Mouse (Mus musculus): Measurements from ENCODE around the gene Gm29735. TPM values are rescaled to one million over a fixed set of nuclear protein-coding genes. Genes with fewer than 3 reads are reported as not detected.
"Not testable (repeated sequence)": the region's sequence is repeated elsewhere in the genome, so short reads cannot be mapped to it uniquely, and the experiment has no call there.

Gm29735 gene
- polyA plus RNA-seq, 1 experiment from 2014 or later = not detected

DNA sequence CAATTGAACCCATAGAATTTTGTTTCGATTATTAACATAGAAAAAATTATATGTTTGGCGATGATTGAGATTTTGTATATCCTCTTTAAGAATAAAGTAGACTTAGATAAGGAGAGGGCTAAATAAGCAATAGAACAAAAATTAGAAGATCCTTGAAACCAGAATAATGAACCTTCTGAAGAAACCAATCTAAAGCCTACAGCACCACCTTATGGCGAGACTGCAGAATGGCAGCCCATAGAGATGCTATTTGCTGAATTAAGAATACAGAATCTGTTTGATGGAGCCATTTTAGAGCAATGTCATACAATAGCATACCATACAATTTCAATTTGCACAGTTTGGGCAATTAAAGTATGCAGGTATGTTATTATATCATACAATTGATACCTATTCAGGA, 12.9 kb upstream of the Gm29735 start:
- no peak overlapping the region for H3K9ac ChIP-seq (ENCODE audit: low read depth, low read length)
- H3K4me3 ChIP-seq (ENCODE audit: low read depth, low read length) = no peak overlapping the region
- H3K36me3 ChIP-seq (ENCODE audit: control insufficient read depth, insufficient read depth) = no peaks in the 10 kb centered on the region
- H3K27ac ChIP-seq (ENCODE audit: low read length) = no peak overlapping the region
- no peak overlapping the region for H3K4me2 ChIP-seq (ENCODE audit: low read depth, low read length)
- WGBS (ENCODE audit: insufficient replicate concordance) = 36% methylated on average over 3 of the region's 3 CpGs
- no peaks in the 10 kb centered on the region for H3K27me3 ChIP-seq (ENCODE audit: control insufficient read depth, insufficient read depth, low read depth, low read length)
- no peak for ATAC-seq (ENCODE audit: low read depth)
- H3K9me3 ChIP-seq (replicated peaks; ENCODE audit: control insufficient read depth, low read length) = no peaks in the 10 kb centered on the region
- H3K4me1 ChIP-seq (ENCODE audit: control insufficient read depth, low read depth, low read length) = no peaks in the 10 kb centered on the region

DNA sequence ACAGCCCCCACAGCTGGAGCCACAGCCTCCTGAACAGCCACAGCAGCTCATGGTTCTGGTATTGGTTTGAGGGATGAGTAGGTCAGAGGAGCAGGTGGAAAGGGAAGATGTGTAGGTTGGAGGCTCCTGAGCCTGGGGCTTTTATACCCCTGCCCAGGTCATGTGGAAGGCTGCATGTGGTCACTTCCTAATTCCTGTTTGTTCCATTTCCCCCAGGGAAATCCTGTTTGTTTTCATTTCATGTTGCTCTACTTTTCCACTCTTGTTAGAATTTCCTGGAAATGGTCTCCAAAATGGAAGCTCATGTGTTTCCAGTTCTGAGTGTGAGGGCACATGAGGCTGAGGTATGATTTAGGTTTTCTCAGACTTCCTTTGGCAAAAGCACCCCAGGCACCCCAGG, 8.7 kb upstream of the Gm29735 start, which contains the start of gene Gm4553:
Gene Gm4553, minus strand, starts transcription at position 101 of the 400 bp plus-strand sequence.
- not testable (repeated sequence) for H3K27me3 ChIP-seq (ENCODE audit: control insufficient read depth, insufficient read depth, low read depth, low read length); H3K9me3 ChIP-seq (replicated peaks; ENCODE audit: control insufficient read depth, low read length); H3K4me2 ChIP-seq (ENCODE audit: low read depth, low read length); H3K4me3 ChIP-seq (ENCODE audit: low read depth, low read length); H3K4me1 ChIP-seq (ENCODE audit: control insufficient read depth, low read depth, low read length); H3K27ac ChIP-seq (ENCODE audit: low read length); H3K9ac ChIP-seq (ENCODE audit: low read depth, low read length); H3K36me3 ChIP-seq (ENCODE audit: control insufficient read depth, insufficient read depth); ATAC-seq (ENCODE audit: low read depth)

DNA sequence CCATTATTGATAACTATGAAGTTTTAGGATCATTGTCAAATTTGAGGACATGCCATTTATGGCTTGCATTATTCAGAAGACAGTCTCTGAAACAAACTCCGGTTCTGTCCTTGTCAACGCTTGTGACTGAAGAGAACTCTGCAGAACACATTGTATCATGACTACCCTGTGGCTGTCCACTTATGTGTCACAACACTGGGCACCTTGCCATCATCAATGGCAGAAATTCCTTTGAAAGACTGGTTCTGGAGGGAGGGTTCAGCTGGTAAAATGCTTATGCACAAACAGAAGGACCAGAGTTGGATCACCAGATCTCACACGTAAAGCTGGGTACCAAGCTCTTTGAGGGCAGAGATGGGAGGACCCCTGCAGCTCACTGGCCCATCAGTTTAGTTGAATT, 2.5 kb upstream of the Gm29735 start:
- WGBS (ENCODE audit: insufficient replicate concordance) = 82% methylated on average over 3 of the region's 3 CpGs
- Histone ChIP-seq H3K9me3 (replicated peaks; ENCODE audit: control insufficient read depth, low read length) (no peaks in the 10 kb centered on the region), H3K27me3 (ENCODE audit: control insufficient read depth, insufficient read depth, low read depth, low read length) (no peaks in the 10 kb centered on the region), H3K27ac (ENCODE audit: low read length) (no peak overlapping the region), H3K4me1 (ENCODE audit: control insufficient read depth, low read depth, low read length) (no peaks in the 10 kb centered on the region), H3K9ac (ENCODE audit: low read depth, low read length) (no peak overlapping the region), H3K4me2 (ENCODE audit: low read depth, low read length) (no peak overlapping the region), H3K4me3 (ENCODE audit: low read depth, low read length) (no peak overlapping the region), H3K36me3 (ENCODE audit: control insufficient read depth, insufficient read depth) (no peaks in the 10 kb centered on the region)
- no peak for ATAC-seq (ENCODE audit: low read depth)

DNA sequence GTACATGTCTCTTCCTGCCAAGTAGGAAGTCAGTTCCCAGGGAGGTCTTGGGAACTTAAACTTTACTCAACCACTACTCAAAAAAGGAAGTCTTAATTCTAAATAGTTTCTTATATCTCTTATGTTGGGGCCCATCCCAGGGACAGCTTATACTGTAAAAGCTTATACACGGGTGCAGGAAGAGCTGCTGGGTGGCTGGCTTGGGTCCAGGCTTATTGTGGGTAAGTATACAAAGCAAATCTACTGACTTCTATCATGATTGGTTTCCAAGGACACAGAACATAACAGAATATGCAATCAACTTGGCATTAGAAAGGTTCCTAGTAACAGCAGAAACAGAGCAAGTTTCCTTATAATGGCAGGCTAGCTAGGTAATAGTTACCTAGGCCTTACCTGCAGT, 1.6 kb downstream of the Gm29735 start:
- Histone ChIP-seq H3K9ac (ENCODE audit: low read depth, low read length) (no peak overlapping the region), H3K9me3 (replicated peaks; ENCODE audit: control insufficient read depth, low read length) (no peaks in the 10 kb centered on the region), H3K36me3 (ENCODE audit: control insufficient read depth, insufficient read depth) (no peaks in the 10 kb centered on the region), H3K27me3 (ENCODE audit: control insufficient read depth, insufficient read depth, low read depth, low read length) (no peaks in the 10 kb centered on the region), H3K4me1 (ENCODE audit: control insufficient read depth, low read depth, low read length) (no peaks in the 10 kb centered on the region), H3K4me2 (ENCODE audit: low read depth, low read length) (no peak overlapping the region), H3K4me3 (ENCODE audit: low read depth, low read length) (no peak overlapping the region), H3K27ac (ENCODE audit: low read length) (no peak overlapping the region)
- whole genome bisulfite sequencing (ENCODE audit: insufficient replicate concordance) = 27% methylated on average over 1 of the region's 1 CpGs
- no peak for ATAC-seq (ENCODE audit: low read depth)

DNA sequence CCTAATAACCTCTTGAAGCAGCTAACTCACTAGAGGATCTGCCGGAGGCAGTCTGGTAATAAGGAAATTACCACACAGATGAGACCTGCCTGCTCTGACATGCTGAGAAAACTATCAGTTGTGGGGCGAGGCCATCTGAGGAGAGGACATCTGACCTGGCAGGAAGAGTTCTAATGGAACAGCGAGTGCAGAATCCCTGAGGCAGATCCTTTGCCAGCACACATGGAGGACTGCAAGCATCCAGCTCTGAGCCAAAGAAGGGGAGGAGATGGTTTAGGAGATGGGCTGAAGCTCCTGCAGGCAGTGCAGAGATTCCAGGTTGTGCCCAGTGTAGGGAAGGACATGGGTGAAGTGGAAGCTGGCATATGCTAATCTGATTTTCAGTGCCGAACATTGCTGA, 4.7 kb downstream of the Gm29735 start:
- Histone ChIP-seq H3K4me2 (ENCODE audit: low read depth, low read length) (no peak overlapping the region), H3K27me3 (ENCODE audit: control insufficient read depth, insufficient read depth, low read depth, low read length) (no peaks in the 10 kb centered on the region), H3K4me1 (ENCODE audit: control insufficient read depth, low read depth, low read length) (no peaks in the 10 kb centered on the region), H3K27ac (ENCODE audit: low read length) (no peak overlapping the region), H3K9ac (ENCODE audit: low read depth, low read length) (no peak overlapping the region), H3K9me3 (replicated peaks; ENCODE audit: control insufficient read depth, low read length) (no peaks in the 10 kb centered on the region), H3K36me3 (ENCODE audit: control insufficient read depth, insufficient read depth) (no peaks in the 10 kb centered on the region), H3K4me3 (ENCODE audit: low read depth, low read length) (no peak overlapping the region)
- no peak for ATAC-seq (ENCODE audit: low read depth)
- WGBS (ENCODE audit: insufficient replicate concordance) = 55% methylated on average over 4 of the region's 4 CpGs

DNA sequence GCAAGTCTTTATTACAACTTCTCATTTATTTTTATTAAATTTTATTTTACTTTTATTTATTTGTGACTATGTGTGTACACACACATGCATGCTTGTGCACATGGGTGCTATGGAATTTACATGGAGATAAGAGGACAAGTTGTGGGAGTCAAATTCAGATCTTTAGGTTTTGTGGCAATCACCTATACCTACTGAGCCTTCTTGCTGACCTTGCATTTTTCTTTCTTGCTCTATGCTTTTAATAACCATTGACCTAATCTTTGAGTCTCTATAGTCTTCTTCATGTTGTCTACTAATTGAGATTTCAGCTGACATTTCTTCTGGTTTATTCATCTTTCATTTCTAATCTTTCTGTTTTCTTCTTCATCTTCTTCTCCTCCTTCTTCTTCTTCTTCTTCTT, 8.3 kb downstream of the Gm29735 start:
- no peaks in the 10 kb centered on the region for H3K36me3 ChIP-seq (ENCODE audit: control insufficient read depth, insufficient read depth)
- H3K9ac ChIP-seq (ENCODE audit: low read depth, low read length) = no peak overlapping the region
- H3K4me3 ChIP-seq (ENCODE audit: low read depth, low read length) = no peak overlapping the region
- no peaks in the 10 kb centered on the region for H3K4me1 ChIP-seq (ENCODE audit: control insufficient read depth, low read depth, low read length)
- no peaks in the 10 kb centered on the region for H3K9me3 ChIP-seq (replicated peaks; ENCODE audit: control insufficient read depth, low read length)
- no peaks in the 10 kb centered on the region for H3K27me3 ChIP-seq (ENCODE audit: control insufficient read depth, insufficient read depth, low read depth, low read length)
- H3K4me2 ChIP-seq (ENCODE audit: low read depth, low read length) = no peak overlapping the region
- no peak overlapping the region for H3K27ac ChIP-seq (ENCODE audit: low read length)
- no peak for ATAC-seq (ENCODE audit: low read depth)

DNA sequence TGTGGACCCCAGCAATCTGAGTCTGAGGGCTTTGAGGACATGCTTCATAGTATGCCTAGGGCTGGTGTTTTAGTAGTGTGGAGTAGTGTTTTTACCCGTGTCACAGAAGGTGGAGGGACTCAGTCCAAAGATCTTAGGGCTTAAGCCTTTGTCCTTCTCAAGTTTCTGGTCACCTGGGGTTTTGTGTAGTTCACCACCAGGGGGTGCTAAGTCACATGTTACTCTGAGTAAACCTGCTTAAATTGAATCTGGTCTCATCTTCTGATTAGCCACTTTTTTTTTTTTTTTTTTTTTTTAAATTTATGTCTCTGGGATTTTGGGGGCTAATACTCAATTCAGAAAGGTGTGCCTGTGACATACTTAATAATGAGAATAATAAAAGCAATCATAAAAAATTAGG, 10.9 kb downstream of the Gm29735 start:
- no peak overlapping the region for H3K4me3 ChIP-seq (ENCODE audit: low read depth, low read length)
- WGBS (ENCODE audit: insufficient replicate concordance) = 0% methylated on average over 1 of the region's 1 CpGs

DNA sequence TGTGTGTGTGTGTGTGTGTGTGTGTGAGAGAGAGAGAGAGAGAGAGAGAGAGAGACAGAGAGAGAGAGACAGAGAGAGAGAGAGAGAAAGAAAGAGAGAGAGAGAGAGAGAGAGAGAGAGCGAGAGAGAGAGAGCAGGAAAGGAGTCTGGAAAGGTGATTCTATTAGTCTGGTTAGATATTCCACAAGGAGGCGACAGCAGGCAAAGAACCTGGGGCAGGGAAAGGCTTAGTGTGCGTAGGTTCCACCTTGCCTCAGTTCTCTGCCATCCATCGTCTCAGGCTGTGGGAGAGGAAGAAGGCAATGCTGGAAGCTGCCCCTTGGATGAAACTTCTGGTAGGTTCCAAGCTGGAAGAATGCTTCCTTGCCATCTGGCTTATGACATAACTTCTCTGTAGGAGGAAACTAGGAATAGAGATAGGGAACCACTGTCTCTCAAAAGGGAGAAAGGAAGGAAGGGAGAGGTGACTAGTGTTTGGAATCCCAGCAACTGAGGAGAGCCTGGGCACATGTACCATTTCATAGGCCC, 11.4 kb downstream of the Gm29735 start:
- H3K9ac ChIP-seq (ENCODE audit: low read depth, low read length) = no peak overlapping the region
- no peak for ATAC-seq (ENCODE audit: low read depth)
- 44% methylated on average over 4 of the region's 4 CpGs for WGBS (ENCODE audit: insufficient replicate concordance)

More for the DNA sequence above, 10.9 kb downstream of the Gm29735 start:
- no peaks in the 10 kb centered on the region for H3K27me3 ChIP-seq (ENCODE audit: control insufficient read depth, insufficient read depth, low read depth, low read length)
- no peaks in the 10 kb centered on the region for H3K9me3 ChIP-seq (replicated peaks; ENCODE audit: control insufficient read depth, low read length)
- H3K36me3 ChIP-seq (ENCODE audit: control insufficient read depth, insufficient read depth) = no peaks in the 10 kb centered on the region
- ATAC-seq (ENCODE audit: low read depth) = no peak
- no peak overlapping the region for H3K4me2 ChIP-seq (ENCODE audit: low read depth, low read length)
- no peaks in the 10 kb centered on the region for H3K4me1 ChIP-seq (ENCODE audit: control insufficient read depth, low read depth, low read length)
- H3K9ac ChIP-seq (ENCODE audit: low read depth, low read length) = no peak overlapping the region
- no peak overlapping the region for H3K27ac ChIP-seq (ENCODE audit: low read length)

DNA sequence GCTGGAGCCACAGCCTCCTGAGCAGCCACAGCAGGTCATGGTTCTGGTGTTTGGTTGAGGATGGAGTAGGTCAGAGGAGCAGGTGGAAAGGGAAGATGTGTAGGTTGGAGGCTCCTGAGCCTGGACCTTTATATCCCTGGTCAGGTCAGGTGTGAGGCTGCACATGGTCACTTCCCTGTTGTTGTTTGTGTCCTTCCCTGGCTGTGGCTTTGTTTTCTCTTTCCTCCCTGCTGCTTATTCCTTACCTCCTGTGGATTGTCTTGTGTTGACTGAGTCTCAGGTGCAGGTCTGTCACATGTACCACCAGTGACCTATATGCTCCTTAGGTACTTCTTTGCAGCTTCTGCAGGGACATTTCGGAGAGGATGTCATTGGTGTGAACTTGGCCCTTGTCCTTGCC, 12.4 kb downstream of the Gm29735 start, which contains the start of gene Gm45337:
Gene Gm45337, minus strand, starts transcription at position 101 of the 400 bp plus-strand sequence.
- H3K27me3 ChIP-seq (ENCODE audit: control insufficient read depth, insufficient read depth, low read depth, low read length) = no peaks in the 10 kb centered on the region

More for the DNA sequence above, 11.4 kb downstream of the Gm29735 start:
- no peaks in the 10 kb centered on the region for H3K9me3 ChIP-seq (replicated peaks; ENCODE audit: control insufficient read depth, low read length)
- H3K36me3 ChIP-seq (ENCODE audit: control insufficient read depth, insufficient read depth) = no peaks in the 10 kb centered on the region
- no peaks in the 10 kb centered on the region for H3K4me1 ChIP-seq (ENCODE audit: control insufficient read depth, low read depth, low read length)
- no peak overlapping the region for H3K27ac ChIP-seq (ENCODE audit: low read length)
- no peak overlapping the region for H3K4me3 ChIP-seq (ENCODE audit: low read depth, low read length)
- H3K27me3 ChIP-seq (ENCODE audit: control insufficient read depth, insufficient read depth, low read depth, low read length) = no peaks in the 10 kb centered on the region
- no peak overlapping the region for H3K4me2 ChIP-seq (ENCODE audit: low read depth, low read length)

More for the DNA sequence above, 12.4 kb downstream of the Gm29735 start, which contains the start of gene Gm45337:
- H3K4me1 ChIP-seq (ENCODE audit: control insufficient read depth, low read depth, low read length) = no peaks in the 10 kb centered on the region
- H3K27ac ChIP-seq (ENCODE audit: low read length) = no peak within 1 kb of the TSS
- H3K4me3 ChIP-seq (ENCODE audit: low read depth, low read length) = no peak within 1 kb of the TSS
- H3K36me3 ChIP-seq (ENCODE audit: control insufficient read depth, insufficient read depth) = no peaks in the 10 kb centered on the region
- ATAC-seq (ENCODE audit: low read depth) = no peak
- no peaks in the 10 kb centered on the region for H3K9me3 ChIP-seq (replicated peaks; ENCODE audit: control insufficient read depth, low read length)
- WGBS (ENCODE audit: insufficient replicate concordance) = 42% methylated on average over 1 of the region's 1 CpGs
- H3K9ac ChIP-seq (ENCODE audit: low read depth, low read length) = no peak within 1 kb of the TSS
- H3K4me2 ChIP-seq (ENCODE audit: low read depth, low read length) = no peak within 1 kb of the TSS

All from liver, embryonic 16.5 days (tissue).